Mouse (Mus musculus): ENCODE results near the gene Prkab1.

Prkab1 gene

DNA sequence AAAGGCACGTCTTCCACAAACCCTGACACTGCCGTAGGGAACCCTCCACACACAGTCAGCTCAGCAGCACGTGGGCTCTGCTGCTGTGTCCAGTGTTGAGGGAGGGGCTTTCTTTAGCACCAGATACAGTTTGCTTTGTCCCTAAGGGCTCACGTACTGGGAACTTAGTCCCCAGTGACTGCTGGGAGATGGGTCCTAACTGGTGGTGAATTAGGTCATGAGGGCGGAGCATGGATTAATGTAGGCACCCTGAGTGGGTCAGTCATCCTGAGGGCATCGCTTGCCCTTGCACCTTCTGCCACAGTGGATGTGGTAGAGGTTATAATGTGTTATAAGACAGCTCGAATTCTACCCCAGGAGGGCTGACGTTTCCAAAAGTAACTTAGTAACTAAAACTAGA, 6.9 kb downstream of the Prkab1 start:
- DNase-seq, result no peak

DNA sequence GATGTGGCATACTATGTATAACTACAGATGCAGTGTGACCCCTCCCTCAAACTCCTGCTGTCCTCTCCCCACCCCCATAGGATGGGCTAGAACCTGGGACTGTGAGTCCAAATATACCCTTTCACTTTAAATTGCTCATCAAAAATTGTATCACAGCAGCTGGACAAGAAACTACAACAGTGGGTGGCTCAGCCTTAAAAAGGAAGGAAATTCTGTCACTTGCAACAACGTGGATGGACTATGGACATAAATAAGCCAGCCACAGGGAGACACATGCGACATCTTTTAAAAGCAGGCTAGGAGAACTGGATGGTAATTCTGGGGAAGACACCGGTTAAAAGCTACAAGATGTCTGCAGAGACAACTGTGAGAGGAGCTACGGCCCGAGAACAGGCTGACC, 7.8 kb downstream of the Prkab1 start:
- no peak for DNase-seq

DNA sequence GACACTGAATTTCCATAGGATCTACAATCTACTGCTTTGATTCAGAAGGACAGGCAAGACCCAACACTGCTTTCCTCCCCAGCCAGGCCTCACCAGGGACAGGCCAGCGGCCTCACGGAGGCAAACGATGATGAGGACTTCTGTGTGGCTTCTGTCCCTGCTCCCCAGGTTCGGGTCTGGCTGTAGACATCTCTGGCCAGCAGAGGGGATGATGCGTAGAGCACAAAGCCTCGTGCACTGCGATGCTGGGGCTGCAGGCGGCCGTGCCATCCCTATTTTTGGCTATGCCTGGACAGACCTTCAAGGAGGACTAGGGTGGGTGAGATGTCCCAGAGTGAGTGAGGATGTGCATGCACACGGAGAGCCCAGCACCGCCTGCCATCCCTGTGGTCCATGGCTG, 10.1 kb downstream of the Prkab1 start:
- DNase-seq, result no peak

DNA sequence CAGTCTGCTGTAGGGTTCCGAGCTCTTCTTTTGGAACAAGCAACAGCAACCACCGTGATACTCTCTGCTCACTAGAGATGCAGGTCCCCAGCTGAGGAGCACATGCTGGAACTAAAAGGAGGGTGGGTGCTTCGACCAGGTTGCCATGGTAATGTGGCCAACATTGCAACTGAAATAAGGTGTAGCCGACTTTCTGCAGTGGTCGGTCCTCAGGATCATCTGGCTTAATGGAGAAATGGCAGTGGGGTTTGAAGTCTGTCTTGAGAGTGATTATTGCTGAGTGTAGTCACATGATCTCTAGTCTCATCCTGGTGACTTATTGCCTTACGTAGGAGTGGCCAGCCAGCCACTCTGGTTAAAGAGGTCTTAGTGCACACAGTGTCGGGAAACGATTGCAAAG, 10.5 kb downstream of the Prkab1 start:
- DNase-seq, result no peak

DNA sequence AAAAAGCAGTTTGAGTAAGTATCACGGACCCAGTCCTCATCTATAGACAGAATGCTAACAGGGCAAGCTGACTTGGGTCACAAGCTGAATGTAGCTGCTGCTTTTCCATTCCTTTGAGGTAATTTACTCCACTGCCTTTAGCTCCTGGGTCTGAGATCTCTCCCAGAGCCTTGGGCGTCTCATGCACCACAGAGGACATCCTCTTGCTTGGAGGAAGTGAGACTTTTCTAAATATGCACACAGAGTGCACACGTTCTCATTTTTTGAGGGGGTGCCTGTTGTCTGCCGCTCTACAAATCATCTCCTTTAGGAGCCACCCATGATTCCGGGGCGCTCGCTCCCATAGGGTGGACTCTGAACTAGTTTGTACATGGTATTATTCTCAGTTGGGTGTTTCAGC, 11.8 kb downstream of the Prkab1 start:
- DNase-seq, result no peak

DNA sequence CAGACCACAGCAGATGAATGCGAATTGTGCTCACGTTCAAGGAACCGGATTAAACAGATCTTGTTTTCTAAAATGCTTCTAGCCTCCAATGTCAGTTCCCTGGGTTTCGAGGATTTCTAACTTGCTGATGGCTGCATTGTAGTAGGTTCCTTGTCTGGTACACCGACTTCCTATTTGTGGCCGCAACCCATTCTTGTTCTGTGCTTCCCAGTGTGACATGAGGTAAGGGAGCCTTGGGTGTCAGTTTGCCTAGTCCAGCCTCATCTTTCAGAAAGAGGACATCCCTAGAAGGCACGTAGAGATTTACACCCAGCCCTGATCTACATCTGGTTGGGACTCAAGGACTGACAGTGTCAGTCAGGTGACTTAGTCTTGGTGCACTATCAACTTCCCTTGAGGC, 12.6 kb downstream of the Prkab1 start:
- DNase-seq, result no peak

DNA sequence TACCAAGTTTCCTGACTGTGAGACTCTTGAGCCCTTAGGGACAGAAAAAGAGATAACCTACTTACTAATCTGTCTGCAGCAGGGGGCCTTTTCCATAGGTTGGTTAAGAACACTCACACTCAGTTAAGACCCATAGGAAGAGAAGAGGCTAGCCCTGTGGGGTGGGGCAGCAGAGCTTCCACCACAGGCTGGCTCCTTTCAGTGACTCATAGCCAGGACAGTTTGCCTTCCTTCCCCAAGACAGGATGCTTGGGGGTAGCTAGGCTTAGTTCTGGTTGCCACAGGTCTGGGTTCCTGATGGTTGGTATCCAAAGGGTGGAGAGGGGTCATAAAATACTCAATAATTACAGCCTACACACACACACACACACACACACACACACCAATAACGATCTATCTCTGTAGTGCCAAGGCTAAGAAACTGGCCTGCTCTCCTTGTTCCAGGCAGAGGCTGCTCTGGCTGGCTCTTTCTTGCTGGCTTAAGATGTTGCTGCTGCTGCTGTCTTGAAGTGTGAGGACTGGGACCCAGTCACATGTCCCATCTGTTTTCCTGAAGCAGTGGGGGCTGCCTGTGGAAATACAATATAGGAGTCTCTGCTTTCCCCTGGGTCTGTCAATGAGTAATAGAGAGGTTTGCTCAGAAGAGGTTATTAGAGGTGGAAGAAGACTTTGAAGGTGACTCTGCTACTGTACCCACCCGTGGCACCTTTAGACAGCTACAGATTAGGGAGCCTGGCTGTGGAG, 14.3 kb downstream of the Prkab1 start:
- no peak for DNase-seq

DNA sequence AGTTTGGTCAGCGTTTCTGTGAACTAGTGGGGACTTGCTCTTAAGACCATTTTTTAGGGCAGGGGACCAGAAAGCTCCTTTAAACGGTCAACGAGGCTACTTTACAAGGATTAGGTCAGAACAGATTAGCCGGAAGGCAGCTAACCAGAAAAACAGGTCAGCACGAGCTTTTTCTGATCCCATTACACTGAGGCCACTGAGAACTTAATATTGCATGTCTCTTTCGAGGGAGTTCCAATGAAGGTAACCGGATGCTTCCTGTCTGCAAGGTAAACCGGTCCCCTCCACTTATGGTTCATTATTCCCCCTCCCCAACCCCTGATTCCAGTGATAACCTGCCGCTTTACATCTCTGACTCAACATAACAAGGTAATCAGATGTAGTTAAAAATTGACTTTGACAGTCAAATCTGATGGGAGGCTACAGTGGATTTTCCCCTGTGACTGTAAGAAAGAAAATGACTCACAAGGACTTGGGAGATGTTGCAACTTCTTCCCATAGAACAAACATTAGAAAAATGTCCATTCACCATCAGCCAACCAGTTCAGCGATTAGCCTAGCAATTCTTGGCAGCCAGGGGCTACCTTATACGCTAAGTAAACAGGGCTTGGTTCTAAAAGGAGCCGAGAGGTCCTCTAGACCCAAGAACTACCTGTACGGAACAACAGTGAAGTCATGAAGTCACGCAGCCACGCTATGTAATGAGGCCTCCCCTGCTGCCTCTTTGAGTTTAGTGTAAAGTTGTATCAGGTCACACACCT, 15.0 kb downstream of the Prkab1 start:
- no peak for DNase-seq

DNA sequence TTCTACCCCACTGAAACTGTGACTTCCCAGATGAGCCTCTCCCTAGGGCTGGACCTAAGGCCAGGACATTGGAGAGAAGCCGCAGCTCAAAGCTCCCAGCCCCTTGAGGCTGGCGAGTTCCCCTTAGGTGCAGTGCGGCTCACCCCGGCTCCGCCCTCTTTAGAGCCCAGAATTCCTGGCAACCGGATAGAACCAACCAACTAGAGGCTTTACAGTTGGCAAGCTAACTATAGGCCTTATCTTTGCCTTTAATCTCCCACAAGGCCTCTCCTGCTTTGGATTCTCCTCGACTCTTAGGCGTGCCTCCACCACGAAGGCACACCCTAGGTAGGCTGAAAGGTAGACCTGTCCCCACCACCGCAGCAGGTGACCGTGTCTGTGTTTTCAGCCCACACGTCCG, 16.6 kb downstream of the Prkab1 start:
- no peak for DNase-seq

DNA sequence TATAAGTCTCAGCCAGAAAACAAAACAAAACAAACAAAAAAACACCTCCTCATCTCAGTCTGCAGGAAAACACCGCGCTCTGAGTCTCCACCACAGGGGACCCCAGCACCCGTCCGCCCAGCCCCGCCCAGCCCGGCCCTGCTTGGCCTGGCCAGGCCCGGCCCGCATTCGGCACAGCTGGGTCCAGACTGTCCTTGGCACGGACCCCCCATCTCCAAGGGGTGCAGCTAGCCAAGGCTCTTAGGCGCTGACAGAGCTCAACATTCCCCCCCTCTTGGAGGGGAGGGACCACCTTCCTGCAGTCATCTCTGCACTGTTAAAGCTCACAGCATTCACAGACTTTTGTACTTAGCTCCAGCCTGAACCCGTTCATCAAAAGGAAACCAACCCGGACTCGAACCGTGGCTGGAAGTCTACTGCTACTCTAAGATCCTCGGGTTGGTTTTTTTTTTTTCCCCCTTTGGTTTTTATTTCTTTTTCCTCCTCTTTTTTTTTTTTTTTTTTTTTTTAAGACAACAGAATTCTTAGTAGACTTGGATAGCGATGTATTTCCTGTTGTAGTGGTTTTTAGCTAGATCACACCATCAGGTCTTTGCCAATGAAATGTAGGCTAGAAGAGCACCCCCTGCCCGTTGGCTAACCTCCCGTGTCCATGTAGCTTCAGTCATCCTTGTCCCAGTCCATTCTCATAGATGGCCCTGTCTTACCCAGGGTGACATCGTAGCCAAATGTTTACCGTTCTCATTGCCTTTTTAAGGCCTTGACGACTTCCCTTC, 17.8 kb downstream of the Prkab1 start:
- no peak for DNase-seq

DNA sequence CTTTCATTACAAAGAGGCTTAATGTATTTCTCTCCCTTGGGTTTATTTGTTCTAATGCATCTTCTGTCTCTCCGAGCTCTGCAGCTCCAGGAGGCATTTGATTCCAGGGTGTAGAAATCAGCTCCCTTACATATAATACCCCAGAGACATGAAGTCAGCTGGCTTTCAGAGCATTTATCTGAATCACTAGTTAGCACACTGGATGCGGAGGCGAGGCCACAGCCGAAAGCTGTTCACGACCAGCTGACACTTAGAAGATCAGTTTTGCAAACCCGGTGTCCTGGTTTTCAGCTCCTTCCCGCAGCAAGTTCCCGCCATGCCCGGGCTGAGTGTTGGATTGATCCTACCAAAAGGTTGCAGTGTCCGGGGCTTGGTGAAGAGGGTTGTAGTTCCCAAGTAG, 20.0 kb downstream of the Prkab1 start:
- no peak for DNase-seq

DNA sequence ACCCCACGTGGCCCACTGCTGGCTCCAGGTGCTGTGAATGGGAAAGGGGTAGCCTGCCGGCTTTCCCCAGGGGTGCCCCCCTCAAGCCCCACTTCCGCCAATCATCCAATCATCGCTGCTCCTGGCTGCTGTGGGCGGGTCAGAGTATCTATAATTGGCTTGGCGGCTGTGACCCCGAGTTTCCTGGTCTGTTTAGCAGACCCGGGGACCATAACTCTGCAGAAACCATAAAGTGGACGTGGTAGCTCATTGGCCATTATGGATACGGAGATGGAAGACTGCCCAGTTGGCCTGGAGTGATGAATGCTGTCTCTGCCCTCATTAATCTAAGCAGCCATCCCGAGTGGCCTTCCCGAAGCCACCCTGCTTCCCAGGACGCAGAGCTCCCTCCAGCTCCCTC, 20.5 kb downstream of the Prkab1 start:
- no peak for DNase-seq

DNA sequence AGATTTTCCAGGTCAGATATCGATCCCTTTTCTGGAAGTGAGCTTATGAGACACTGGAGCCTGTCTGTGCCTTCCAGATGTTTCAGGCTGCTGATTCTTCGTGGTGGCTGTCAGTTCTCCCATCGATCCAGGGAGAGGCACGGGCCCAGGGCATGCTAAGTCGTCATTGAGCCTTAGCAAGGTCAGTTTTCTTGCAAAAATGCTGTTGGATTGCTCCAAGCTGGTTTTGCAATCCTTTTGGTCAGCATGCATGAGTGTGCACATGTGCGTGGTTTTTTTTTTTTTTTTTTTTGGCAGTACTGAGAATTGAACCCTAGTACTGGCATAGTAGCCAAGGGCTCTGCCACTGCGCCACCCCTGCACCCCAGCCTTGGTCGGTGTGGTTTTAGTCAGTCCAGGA, 21.2 kb downstream of the Prkab1 start:
- no peak for DNase-seq

DNA sequence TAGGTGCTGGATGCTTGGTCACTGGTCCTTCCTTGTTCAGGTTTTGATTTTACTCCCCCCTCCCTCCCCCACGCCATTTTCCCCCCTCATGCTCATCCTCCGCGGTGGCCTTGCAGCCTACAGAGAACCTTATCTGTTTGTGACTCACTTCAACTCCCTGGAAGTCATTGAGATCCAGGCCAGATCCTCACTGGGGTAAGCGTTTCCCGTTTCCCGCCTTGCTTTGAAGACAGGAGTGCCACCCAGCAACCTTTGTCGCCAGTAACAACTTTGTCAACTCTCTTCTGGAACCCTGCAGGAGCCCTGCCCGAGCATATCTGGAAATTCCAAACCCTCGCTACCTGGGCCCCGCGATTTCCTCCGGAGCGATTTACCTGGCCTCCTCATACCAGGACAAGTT, 26.9 kb downstream of the Prkab1 start:
- no peak for DNase-seq

DNA sequence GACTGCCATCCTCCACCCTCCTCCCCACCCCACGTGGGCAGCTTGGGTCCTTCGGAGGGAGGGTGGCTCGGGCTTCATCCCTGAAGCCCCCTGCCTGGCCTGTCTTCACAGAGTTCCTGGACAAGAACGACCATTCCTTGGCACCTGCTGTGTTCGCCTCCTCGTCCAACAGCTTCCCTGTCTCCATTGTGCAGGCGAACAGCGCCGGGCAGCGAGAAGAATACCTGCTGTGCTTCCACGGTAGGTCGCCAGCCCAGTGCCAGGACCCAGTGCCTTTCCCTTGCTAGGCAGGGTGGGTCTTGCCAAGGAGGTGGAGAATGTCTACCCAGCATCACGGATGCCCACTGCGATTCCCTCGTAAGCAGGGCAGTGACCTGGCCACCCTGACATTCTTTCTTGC, 30.2 kb downstream of the Prkab1 start:
- no peak for DNase-seq

DNA sequence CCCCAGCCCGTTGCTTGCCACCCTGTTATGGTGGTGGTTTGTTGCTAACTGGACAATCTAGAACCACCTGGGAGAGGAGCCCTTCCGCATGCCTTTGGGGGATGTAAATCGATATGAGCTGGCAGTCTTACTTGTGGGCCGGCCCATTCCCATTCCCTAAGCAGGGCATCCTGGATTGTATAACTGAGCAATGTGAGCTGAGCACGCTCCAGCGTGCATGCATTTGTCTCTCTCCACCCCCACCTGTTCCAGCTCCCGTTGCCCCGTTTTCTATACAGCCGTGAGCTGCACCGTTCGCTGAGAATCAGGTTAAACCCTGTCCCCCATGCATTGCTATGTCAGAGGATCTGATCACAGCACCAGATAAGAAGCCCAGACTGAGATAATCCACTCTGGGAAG, 32.6 kb downstream of the Prkab1 start:
- DNase-seq, result no peak

DNA sequence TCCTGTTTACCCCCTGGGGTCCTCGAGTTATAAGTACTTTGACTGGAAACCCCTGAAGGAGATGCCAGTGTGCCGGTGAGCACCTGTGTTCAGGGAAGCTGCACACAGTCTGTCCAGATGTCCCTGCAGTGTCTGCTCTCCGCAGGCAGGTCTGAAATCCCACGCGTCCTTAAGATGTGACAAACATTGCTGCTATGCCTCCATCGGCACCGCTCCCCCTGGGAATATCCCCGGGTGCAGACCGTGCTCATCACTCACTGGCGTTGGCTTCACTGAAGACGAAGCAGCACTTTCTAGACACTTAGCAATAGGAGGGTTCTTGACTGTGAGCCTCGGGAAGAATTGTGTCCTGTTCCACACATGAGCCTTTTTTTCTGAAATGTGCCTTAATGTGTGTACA, 37.0 kb downstream of the Prkab1 start:
- DNase-seq, result no peak

DNA sequence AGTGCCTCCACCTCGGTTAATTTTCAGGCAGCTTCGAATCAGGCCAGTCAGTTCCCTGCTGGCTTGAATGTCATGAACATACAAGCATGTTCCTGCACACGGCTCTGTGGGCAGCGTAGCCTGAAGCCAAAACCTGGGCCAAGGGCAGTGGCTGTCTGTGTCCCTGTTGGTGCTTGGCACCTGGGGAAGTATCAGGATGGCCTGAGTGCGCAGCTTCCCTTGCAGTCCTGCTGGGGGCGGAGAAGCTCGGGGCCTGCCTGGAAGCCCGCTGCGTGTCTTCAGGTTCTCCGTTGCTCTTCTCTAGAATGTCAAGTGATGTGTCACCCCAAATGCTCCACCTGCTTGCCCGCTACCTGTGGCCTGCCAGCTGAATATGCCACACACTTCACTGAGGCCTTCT, 39.2 kb downstream of the Prkab1 start:
- DNase-seq, result no peak

DNA sequence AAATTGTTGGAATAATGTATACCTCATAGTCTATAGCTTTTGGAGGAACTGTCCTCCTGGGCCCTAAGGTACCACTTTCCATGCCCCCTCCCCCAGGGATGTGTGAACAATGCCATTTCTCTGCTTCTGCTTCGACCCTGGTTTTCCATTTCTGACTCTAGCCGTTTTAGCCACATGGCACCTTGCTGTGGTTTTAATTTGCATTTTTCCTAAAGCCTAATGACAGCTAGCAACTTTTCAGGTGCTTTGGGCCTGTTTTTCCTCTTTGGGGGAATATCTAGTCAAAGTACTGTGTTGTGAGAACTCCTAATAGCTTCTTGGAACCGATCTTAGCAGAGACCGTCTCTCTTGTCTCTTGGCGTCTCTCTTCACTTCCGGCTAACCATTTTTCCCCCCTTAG, 39.9 kb downstream of the Prkab1 start:
- no peak for DNase-seq

DNA sequence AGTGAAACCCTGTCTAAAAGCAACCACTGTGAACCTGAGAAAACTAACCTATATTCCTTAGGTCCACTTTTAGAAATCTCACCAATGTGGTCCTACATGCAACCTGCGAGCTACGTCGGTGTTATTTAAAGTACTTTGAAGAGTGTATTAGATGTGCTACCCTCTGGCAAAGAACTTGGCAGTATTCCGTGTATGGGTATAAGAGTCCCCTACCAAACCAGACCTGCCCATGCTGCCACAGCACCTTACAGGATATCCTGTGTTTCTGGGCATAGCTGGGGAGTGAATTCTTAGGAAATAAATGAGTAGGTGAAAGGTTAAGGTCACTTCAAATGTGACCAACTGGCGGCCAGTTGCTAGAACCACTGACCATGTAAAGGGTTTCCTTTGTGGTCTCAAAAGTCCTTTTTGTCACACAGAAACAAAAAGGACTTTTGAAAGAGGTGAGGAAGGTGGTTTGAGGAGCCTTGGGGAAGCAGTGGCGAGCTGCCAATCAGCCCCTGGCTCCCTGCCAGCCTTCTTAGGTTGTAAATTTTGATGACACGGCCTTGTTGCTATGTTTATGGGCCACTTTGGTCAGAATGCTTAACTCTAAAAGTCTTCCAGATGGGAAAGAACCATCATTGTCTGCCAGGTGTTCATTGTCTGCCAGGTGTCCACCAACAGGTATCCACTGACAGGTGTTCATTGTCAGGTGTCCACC, 41.5 kb downstream of the Prkab1 start:
- DNase-seq, result no peak

DNA sequence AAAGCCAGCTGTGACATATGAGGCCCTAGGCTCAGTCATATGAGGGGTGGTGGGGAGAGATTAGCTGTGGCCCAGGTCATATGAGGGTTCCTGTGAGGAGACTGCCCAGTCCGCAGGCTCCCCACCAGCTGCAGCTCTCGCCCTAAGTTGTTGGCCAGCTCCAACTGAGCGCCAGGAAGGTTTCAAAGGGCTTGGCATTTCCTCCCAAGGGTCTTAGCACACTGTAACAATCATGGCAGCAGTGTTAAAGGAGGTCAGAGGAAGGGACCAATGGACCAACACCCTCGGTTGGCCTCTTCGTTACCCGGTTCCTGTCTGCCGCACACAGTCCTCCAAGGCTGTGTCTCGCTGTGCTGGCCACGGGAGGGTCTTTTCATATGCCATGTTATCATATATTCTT, 43.8 kb downstream of the Prkab1 start:
- DNase-seq, result no peak

DNA sequence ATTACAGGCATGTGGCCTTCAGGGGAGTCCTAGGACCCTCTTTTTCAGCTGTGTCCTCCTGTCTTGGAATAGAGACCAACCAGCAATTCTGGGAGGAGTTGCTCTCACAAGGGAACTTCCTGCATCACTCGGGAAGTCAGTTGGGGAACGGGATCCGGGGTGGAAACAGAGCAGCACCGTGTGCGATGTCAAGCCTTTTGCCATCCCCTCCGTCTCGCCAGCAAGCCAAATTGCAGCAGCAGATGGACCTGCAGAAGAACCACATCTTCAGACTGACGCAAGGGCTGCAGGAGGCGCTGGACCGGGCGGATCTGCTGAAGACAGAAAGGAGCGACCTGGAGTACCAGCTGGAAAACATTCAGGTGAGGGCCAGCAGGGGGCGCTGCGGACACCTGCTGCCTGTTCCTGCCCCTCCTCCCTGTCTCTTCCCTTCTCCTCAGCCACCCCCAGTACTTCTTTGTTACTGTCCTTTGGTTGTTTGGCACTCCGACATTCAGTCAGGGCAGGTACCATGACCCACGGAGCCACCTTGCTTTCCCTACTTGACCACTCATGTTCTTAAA, 45.1 kb downstream of the Prkab1 start:
- peak; percentile 50 for DNase-seq

DNA sequence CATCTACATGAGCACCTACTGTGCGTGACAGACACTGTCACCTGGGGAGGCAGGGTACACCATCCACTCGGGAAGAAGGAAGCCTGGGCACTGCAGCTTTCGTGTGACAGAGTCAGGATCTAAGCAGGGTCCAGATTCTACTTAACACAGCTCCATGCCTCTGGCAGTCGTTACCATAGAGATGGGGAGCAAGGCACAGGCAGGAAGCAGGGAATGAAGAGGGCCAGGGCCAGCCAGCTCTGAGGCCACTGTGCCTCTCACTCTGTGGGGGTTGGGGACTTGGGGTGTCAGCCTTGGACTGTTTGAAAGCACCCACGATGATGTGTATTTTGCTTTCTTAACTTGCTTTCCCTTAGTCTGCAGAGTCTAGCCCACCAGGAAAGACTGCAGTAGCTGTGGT, 46.1 kb downstream of the Prkab1 start:
- DNase-seq, result no peak
